Mouse (Mus musculus): Measurements from ENCODE around the gene Slc47a2. TPM values are rescaled to one million over a fixed set of nuclear protein-coding genes. Genes with fewer than 3 reads are reported as not detected.

The Slc47a2 gene
- total and polyA plus RNA-seq, 2 experiments from 2014 or later, result not detected

GRCm38 (mm10) chr11:61300716-61301392 lies 41.8 kb downstream of the Slc47a2 start:
- Histone ChIP-seq H3K36me3 (ENCODE audit: insufficient read depth) (no peaks in the 10 kb centered on the region), H3K4me3 (ENCODE audit: low read depth, low read length) (no peak overlapping the region), H3K9ac (no peak overlapping the region), H3K9me3 (ENCODE audit: low read length) (no peaks in the 10 kb centered on the region), H3K4me2 (ENCODE audit: low read depth) (no peak overlapping the region), H3K4me1 (ENCODE audit: insufficient read depth) (no peaks in the 10 kb centered on the region), H3K27me3 (ENCODE audit: insufficient read depth, low read length) (no peaks in the 10 kb centered on the region), H3K27ac (ENCODE audit: low read depth, low read length) (no peak overlapping the region)
- no peak for TF ChIP-seq CTCF (IDR thresholded peaks at IDR 0.05; ENCODE audit: low read depth)
- 17% methylated on average over 12 of the region's 16 CpGs for WGBS
- ATAC-seq (no peak), DNase-seq (no peak)

DNA sequence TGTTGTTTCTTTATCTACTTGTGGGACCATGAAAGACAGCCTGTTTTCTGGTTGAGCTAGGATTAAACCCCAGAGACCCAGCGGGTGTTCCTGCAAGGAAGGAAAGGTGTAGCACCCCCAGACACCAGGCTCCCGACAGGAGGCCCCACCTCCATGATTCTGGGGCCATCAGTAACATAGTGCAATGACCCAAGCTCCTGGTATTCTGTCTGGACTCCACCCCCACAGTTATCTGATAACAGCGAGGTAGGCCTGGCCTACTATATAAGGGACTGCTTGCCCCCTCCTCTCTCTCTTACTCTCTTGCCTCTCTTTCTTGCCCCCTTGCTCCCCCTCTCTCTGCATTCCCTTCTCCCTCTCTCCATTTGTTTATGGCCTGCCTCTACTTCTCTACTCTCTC lies 42.5 kb downstream of the Slc47a2 start:
- Histone ChIP-seq H3K4me3 (ENCODE audit: low read depth, low read length) (no peak overlapping the region), H3K36me3 (ENCODE audit: insufficient read depth) (no peaks in the 10 kb centered on the region), H3K4me2 (ENCODE audit: low read depth) (no peak overlapping the region), H3K9ac (no peak overlapping the region), H3K9me3 (ENCODE audit: low read length) (no peaks in the 10 kb centered on the region), H3K27ac (ENCODE audit: low read depth, low read length) (no peak overlapping the region), H3K27me3 (ENCODE audit: insufficient read depth, low read length) (no peaks in the 10 kb centered on the region), H3K4me1 (ENCODE audit: insufficient read depth) (no peaks in the 10 kb centered on the region)
- DNase-seq, result no peak
- 61% methylated on average over 3 of the region's 3 CpGs for WGBS
- TF ChIP-seq CTCF (IDR thresholded peaks at IDR 0.05; ENCODE audit: low read depth), result no peak
- no peak for ATAC-seq

DNA sequence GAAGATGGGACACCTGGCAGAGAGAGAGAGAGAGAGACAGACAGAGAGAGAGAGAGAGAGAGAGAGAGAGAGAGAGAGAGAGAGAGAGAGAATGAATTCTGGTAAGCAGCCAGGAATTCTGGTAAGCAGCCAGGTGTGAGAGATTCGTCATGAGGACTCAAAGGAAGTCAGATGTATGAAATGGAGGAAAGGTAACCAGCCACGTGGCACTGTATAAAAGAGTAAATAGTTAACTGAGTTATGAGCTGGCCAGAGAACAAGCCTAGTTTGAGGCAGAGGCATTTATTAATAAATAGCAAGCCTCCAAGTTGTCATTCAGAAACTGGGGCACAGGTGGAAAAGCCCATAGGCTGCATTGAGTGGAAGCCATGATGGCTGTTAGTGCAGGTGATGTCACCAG lies 44.8 kb downstream of the Slc47a2 start:
- ATAC-seq, result no peak
- 53% methylated on average over 2 of the region's 2 CpGs for WGBS
- H3K27ac ChIP-seq (ENCODE audit: low read depth, low read length), result no peak overlapping the region

DNA sequence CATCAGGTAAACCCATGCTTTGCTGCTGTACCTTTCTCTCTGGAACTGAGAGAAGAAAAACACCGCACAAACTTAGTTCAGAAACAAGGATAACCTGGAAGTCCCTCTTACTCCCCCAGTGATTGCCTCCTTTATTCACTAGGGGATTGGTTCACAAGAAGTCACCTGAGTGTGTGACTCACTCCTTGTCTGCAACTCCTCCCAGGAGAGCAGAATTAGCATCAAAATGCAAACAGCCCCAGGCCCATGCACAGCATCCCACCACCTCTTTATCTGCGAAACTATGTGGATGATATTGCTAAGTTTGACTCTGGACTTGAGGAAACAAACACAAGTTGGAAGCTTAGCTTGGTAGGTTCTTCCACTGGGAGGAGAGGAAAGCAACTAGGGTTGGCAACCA lies 45.3 kb downstream of the Slc47a2 start:
- H3K4me1 ChIP-seq (ENCODE audit: insufficient read depth), result no peaks in the 10 kb centered on the region
- 91% methylated on average over 2 of the region's 2 CpGs for WGBS
- H3K27ac ChIP-seq (ENCODE audit: low read depth, low read length), result no peak overlapping the region
- H3K36me3 ChIP-seq (ENCODE audit: insufficient read depth), result no peaks in the 10 kb centered on the region
- no peak for TF ChIP-seq CTCF (IDR thresholded peaks at IDR 0.05; ENCODE audit: low read depth)
- no peak overlapping the region for H3K4me2 ChIP-seq (ENCODE audit: low read depth)
- DNase-seq, result no peak
- H3K4me3 ChIP-seq (ENCODE audit: low read depth, low read length), result no peak overlapping the region
- H3K9ac ChIP-seq, result no peak overlapping the region
- H3K27me3 ChIP-seq (ENCODE audit: insufficient read depth, low read length), result no peaks in the 10 kb centered on the region
- no peaks in the 10 kb centered on the region for H3K9me3 ChIP-seq (ENCODE audit: low read length)
- no peak for ATAC-seq

More for the DNA sequence above, 44.8 kb downstream of the Slc47a2 start:
- Histone ChIP-seq H3K4me3 (ENCODE audit: low read depth, low read length) (no peak overlapping the region), H3K9me3 (ENCODE audit: low read length) (no peaks in the 10 kb centered on the region), H3K27me3 (ENCODE audit: insufficient read depth, low read length) (no peaks in the 10 kb centered on the region), H3K4me2 (ENCODE audit: low read depth) (no peak overlapping the region), H3K4me1 (ENCODE audit: insufficient read depth) (no peaks in the 10 kb centered on the region), H3K9ac (no peak overlapping the region), H3K36me3 (ENCODE audit: insufficient read depth) (no peaks in the 10 kb centered on the region)
- DNase-seq, result no peak
- no peak for TF ChIP-seq CTCF (IDR thresholded peaks at IDR 0.05; ENCODE audit: low read depth)

DNA sequence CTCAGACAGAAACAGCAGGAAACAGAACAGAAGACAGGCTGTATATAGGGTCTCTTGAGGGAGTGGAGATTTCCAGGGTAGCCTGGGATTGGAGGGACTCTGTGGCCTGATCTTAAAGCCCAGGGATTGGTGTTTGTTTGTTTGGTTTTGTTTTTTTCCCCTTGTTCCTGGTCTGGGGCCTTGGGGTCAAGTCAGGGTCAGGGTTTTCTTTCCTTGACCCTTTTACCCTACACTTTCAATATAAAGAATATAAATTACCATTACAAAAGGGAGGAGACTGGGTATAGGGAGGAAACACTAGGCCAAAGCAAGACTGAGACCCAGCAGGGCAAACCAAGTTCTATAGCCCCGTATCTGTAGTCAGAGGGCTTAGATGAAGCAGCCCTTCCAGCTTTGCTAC lies 46.1 kb downstream of the Slc47a2 start:
- Histone ChIP-seq H3K27me3 (ENCODE audit: insufficient read depth, low read length) (no peaks in the 10 kb centered on the region), H3K4me3 (ENCODE audit: low read depth, low read length) (no peak overlapping the region), H3K4me1 (ENCODE audit: insufficient read depth) (no peaks in the 10 kb centered on the region), H3K9me3 (ENCODE audit: low read length) (no peaks in the 10 kb centered on the region), H3K36me3 (ENCODE audit: insufficient read depth) (no peaks in the 10 kb centered on the region), H3K27ac (ENCODE audit: low read depth, low read length) (no peak overlapping the region), H3K4me2 (ENCODE audit: low read depth) (no peak overlapping the region), H3K9ac (no peak overlapping the region)
- WGBS, result 29% methylated on average over 1 of the region's 1 CpGs
- TF ChIP-seq CTCF (IDR thresholded peaks at IDR 0.05; ENCODE audit: low read depth), result no peak
- ATAC-seq (no peak), DNase-seq (no peak)

DNA sequence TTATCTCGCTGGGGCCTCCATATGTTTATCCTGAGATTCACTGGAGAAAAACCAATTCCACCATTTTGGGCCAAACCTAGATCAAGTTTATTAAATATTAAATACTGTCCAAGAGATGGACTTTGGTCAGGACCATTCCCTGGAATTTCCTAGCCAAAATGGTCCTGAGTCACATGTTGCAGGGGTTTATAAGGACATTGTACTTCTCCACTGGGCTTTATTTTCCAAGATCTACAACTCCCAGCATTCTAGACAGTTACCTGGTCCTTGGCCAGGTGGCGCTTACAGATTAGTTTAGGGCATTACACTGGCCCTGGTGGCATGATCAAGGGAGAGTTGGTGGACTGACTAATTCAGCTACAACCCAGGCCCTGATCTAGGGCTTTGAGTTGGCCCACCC lies 47.1 kb downstream of the Slc47a2 start:
- H3K4me3 ChIP-seq (ENCODE audit: low read depth, low read length), result no peak overlapping the region
- no peaks in the 10 kb centered on the region for H3K9me3 ChIP-seq (ENCODE audit: low read length)
- no peaks in the 10 kb centered on the region for H3K4me1 ChIP-seq (ENCODE audit: insufficient read depth)
- no peak for TF ChIP-seq CTCF (IDR thresholded peaks at IDR 0.05; ENCODE audit: low read depth)
- ATAC-seq (no peak), DNase-seq (no peak)
- no peak overlapping the region for H3K9ac ChIP-seq
- WGBS, result 88% methylated on average over 2 of the region's 2 CpGs
- H3K4me2 ChIP-seq (ENCODE audit: low read depth), result no peak overlapping the region
- no peak overlapping the region for H3K27ac ChIP-seq (ENCODE audit: low read depth, low read length)
- H3K27me3 ChIP-seq (ENCODE audit: insufficient read depth, low read length), result no peaks in the 10 kb centered on the region
- no peaks in the 10 kb centered on the region for H3K36me3 ChIP-seq (ENCODE audit: insufficient read depth)

GRCm38 (mm10) chr11:61294431-61294830 lies 48.2 kb downstream of the Slc47a2 start:
- no peaks in the 10 kb centered on the region for H3K36me3 ChIP-seq (ENCODE audit: insufficient read depth)
- H3K4me1 ChIP-seq (ENCODE audit: insufficient read depth), result no peaks in the 10 kb centered on the region
- H3K9me3 ChIP-seq (ENCODE audit: low read length), result no peaks in the 10 kb centered on the region
- H3K9ac ChIP-seq, result no peak overlapping the region
- DNase-seq, result no peak
- WGBS, result 84% methylated on average over 3 of the region's 3 CpGs
- no peak overlapping the region for H3K27ac ChIP-seq (ENCODE audit: low read depth, low read length)
- no peak for ATAC-seq
- H3K27me3 ChIP-seq (ENCODE audit: insufficient read depth, low read length), result no peaks in the 10 kb centered on the region
- no peak for TF ChIP-seq CTCF (IDR thresholded peaks at IDR 0.05; ENCODE audit: low read depth)
- no peak overlapping the region for H3K4me3 ChIP-seq (ENCODE audit: low read depth, low read length)
- no peak overlapping the region for H3K4me2 ChIP-seq (ENCODE audit: low read depth)
